Mouse (Mus musculus) neural tube, embryonic 11.5 days (tissue): ENCODE data around the gene Ryr1. TPM values are rescaled to one million over a fixed set of nuclear protein-coding genes. Genes with fewer than 3 reads are reported as not detected.
A peak's percentile ranks its signal among the peaks of the same experiment; 100 is the strongest.

Experiments
- ATAC-seq: fragments of 200-750 bp; cut with Nextera tagmentation; 2 replicates; pipeline ENCODE4 v1.8.0; 2017; ENCODE audit warnings: moderate number of reproducible peaks, mild to moderate bottlenecking, moderate TSS enrichment, moderate library complexity; ENCODE audit not compliant: insufficient read depth, low FRiP score, low TSS enrichment
- DNase-seq: peaks from one replicate; pipeline ENCODE4 v3.0.0-alpha.2; 2015; ENCODE audit warnings: low spot score
- H3K27ac ChIP-seq: fragments of 300-500 bp; sonication (generic); 2 replicates; pipeline ENCODE4 v1.5.1; 2014; ENCODE audit warnings: low read depth, mild to moderate bottlenecking, low read length
- H3K27me3 ChIP-seq: fragments of 300-500 bp; sonication (generic); 2 replicates; pipeline ENCODE4 v1.6.1; 2014; ENCODE audit warnings: mild to moderate bottlenecking, low read length, mixed read lengths; ENCODE audit not compliant: control insufficient read depth, insufficient read depth
- H3K36me3 ChIP-seq: fragments of 300-500 bp; sonication (generic); 2 replicates; pipeline ENCODE4 v1.6.1; 2014; ENCODE audit warnings: mild to moderate bottlenecking, low read length, moderate library complexity, mixed read lengths; ENCODE audit not compliant: control insufficient read depth, insufficient read depth
- H3K4me1 ChIP-seq: fragments of 300-500 bp; sonication (generic); 2 replicates; pipeline ENCODE4 v1.6.1; 2014; ENCODE audit warnings: low read length, mixed read lengths; ENCODE audit not compliant: control insufficient read depth, insufficient read depth
- H3K4me2 ChIP-seq: fragments of 300-500 bp; sonication (generic); 2 replicates; pipeline ENCODE4 v1.6.1; 2014; ENCODE audit warnings: low read depth, mild to moderate bottlenecking, moderate library complexity
- H3K4me3 ChIP-seq: fragments of 300-500 bp; sonication (generic); 2 replicates; pipeline ENCODE4 v1.5.1; 2014; ENCODE audit warnings: low read depth, low read length
- H3K9ac ChIP-seq: fragments of 300-500 bp; sonication (generic); 2 replicates; pipeline ENCODE4 v1.6.1; 2014; ENCODE audit warnings: mild to moderate bottlenecking, low read length
- H3K9me3 ChIP-seq: fragments of 300-500 bp; sonication (generic); 2 replicates; pipeline ENCODE4 v1.6.1; 2016; ENCODE audit warnings: low read length; ENCODE audit not compliant: control insufficient read depth
- whole genome bisulfite sequencing: fragments of 180-500 bp; shearing (Covaris S2); extraction: QIAGEN DNeasy Blood & Tissue Kit; methylation state at CpG from one replicate; pipeline ENCODE4 v1.1.7; 2014; 5-methylcytosine and 5-hydroxymethylcytosine counted together
- polyA plus RNA-seq: library from polyadenylated mRNA; unstranded; fragments of >200 nt; fragmentation: Nextera tagmentation; extraction: Ambion mirVana; gene quantifications from 2 replicates; pipeline ENCODE4 v1.2.1, GENCODE M21; 2014

The Ryr1 gene
- polyA plus RNA-seq, 1 experiment from 2014 or later, result 2.0 TPM

DNA sequence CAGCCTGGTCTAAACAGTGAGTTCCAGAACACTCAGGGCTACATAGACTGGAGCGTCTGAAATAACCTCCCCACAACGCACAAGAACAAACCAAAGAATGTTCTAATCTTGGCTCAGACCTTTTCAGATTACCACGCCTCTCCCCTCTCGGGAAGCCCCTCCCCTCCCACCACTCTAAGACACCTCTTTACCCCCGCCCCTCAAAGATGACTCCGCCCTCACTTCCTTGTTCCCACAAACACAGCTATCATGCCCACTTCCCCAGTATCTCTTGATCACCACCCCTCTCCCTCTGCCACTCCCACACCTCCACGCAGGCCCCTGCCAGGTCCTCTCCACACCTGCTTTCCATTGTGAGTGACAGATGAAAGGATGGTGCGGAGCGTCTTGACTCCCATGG is 116.3 kb downstream of the Ryr1 start:
- Histone ChIP-seq H3K36me3 (no peaks in the 10 kb centered on the region), H3K27me3 (no peaks in the 10 kb centered on the region), H3K4me2 (no peak overlapping the region), H3K9ac (no peak overlapping the region), H3K27ac (no peak overlapping the region), H3K4me3 (no peak overlapping the region), H3K9me3 (no peaks in the 10 kb centered on the region), H3K4me1 (no peaks in the 10 kb centered on the region)
- WGBS, result 85% methylated on average over 9 of the region's 9 CpGs
- DNase-seq (no peak), ATAC-seq (no peak)

DNA sequence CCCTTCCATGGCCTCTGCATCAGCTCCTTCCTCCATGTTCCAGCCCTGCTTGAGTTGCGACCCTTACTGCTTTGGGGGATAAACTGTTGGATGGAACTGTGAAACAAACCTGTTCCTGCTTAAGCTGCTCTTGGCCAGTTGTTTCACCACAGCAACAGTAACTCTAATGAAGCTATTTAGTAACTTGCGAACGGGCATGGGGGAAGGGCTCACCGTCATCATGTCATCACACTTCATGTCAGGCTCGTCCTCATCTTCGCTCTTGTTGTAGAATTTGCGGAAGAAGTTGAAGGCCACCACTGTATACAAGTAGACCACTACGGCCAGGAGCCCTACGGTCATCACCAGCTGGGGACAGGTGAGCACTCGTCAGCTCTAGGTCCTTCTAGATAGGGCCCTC is 116.8 kb downstream of the Ryr1 start:
- Histone ChIP-seq H3K9me3 (no peaks in the 10 kb centered on the region), H3K4me3 (no peak overlapping the region), H3K36me3 (no peaks in the 10 kb centered on the region), H3K9ac (no peak overlapping the region), H3K27me3 (no peaks in the 10 kb centered on the region), H3K4me2 (no peak overlapping the region), H3K27ac (no peak overlapping the region), H3K4me1 (no peaks in the 10 kb centered on the region)
- ATAC-seq, result no peak
- DNase-seq, result no peak
- 91% methylated on average over 10 of the region's 10 CpGs for WGBS

DNA sequence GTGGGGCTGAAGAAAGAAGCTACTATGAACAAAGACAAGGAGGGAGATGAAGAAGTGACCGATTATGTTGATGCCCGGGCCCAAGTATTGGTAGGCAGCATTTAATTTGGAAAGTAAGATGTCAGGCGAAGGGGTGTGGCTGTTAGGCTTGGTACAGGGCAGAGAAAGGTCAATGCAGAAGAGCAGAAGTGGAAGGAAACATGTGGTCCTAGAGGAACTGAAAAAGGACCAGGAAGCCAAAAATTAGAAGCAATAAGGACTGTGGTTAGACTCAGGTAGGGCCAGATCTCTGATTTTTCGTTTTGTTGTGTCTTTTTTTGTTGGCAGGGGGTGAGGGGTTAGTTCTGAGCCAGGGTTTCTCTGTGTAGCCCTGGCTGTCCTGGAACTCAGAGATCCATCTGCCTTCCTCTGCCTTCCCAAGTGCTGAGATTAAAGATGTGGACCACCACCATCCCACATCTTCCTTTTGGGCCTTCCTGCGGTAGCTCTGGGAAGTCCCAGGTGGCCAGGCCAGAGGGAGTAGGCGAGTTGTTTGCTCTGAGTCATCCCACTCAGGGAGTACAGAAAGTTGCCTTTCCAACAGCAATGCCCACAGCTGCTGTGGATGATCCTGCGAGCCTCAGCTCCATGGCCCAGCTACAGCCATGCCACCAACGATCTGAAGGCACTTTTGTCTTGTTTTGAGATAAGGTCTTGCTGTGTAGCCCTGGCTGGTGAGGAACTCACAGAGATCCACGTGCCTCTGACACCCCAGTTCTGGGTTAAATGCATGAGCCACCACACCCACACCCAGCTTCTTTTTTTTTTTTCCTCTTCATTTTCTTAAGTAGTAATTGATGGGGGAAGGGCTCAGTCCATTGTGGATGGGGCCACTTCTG is 117.5 kb downstream of the Ryr1 start:
- Histone ChIP-seq H3K9ac (no peak overlapping the region), H3K4me3 (no peak overlapping the region), H3K27ac (no peak overlapping the region), H3K4me2 (no peak overlapping the region), H3K9me3 (no peaks in the 10 kb centered on the region), H3K4me1 (no peaks in the 10 kb centered on the region), H3K36me3 (no peaks in the 10 kb centered on the region), H3K27me3 (no peaks in the 10 kb centered on the region)
- DNase-seq, result no peak
- WGBS, result 82% methylated on average over 9 of the region's 9 CpGs
- ATAC-seq, result no peak

DNA sequence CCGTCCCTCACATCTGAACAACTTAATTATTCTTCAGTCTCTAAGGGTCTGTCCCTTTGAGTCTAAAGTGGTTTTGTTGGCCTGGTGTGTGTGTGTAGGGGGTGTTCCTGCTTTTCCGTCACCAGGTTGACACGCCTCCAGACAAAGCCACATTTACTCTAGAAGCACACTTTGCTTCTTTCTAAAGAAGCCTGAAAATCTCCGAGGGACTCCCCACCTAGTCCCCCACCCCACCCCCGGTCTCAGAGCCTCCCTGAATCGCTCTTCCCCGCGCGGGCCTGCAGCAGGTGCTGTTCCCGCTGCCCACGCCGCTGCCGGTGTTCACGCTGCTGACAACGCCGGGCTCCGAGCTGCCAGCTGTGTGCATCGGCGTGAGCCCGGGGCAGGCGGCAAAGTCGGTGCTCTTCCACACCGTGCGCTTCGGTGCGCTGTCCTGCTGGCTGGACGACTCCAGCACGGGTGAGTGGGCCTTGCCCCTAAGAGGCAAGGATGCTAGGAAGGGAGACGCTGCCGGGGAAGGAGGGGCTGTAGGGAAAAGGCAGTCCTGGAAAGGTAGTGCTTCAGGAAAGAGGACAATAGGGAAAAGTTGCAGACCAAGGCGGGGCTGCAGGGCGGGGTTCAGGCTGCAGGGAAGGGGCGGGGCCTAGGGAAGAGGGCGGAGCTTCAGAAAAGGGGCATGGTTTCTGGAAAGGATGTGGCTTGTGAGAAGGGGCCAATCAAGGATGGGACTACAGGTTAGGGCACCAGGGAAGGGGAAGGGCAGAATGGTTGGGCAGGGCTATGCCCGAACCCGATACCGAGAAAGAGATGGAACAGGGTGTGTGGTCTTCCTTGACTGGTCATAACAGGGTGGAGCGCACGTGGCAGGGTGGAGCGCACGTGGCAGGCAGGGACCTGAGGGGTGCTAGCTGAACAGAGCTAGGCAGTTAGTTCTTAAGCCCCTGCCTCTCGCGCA is 124.1 kb downstream of the Ryr1 start:
- peak; percentile 75 for ATAC-seq
- no peaks in the 10 kb centered on the region for H3K36me3 ChIP-seq
- peak overlapping the region; percentile 82 for H3K9ac ChIP-seq
- WGBS, result 5% methylated on average over 43 of the region's 43 CpGs
- no peaks in the 10 kb centered on the region for H3K4me1 ChIP-seq
- H3K9me3 ChIP-seq, result no peaks in the 10 kb centered on the region
- peak overlapping the region; percentile 84 for H3K4me2 ChIP-seq
- H3K27me3 ChIP-seq, result no peaks in the 10 kb centered on the region
- DNase-seq, result peak; percentile 84
- 0 out of 2 replicates have a peak overlapping the region, but pooled peaks have one; percentile 31 for H3K27ac ChIP-seq
- H3K4me3 ChIP-seq, result peak overlapping the region; percentile 47

DNA sequence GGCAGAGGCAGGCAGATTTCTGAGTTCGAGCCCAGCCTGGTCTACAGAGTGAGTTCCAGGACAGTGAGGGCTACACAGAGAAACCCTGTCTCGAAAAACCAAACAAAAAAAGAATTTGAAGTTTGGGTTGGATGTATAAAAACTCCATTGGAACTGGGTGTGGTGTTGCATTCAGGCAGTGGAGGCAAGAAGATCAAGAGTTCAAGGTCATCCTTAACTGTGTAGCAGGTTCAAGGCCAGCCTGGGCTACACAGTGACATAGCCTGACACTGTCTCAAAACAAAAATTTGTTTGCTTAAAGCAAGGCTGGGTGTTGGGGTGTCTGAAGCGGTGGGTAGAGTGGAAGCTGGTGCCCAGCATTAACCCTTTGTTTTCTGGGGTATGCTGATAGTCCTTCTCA is 131.6 kb downstream of the Ryr1 start:
- H3K27me3 ChIP-seq, result no peaks in the 10 kb centered on the region
- H3K36me3 ChIP-seq, result no peaks in the 10 kb centered on the region
- no peak for DNase-seq
- ATAC-seq, result no peak
- no peaks in the 10 kb centered on the region for H3K9me3 ChIP-seq
- no peak overlapping the region for H3K27ac ChIP-seq
- H3K4me2 ChIP-seq, result no peak overlapping the region
- H3K9ac ChIP-seq, result no peak overlapping the region
- no peaks in the 10 kb centered on the region for H3K4me1 ChIP-seq
- WGBS, result 83% methylated on average over 3 of the region's 3 CpGs
- no peak overlapping the region for H3K4me3 ChIP-seq

DNA sequence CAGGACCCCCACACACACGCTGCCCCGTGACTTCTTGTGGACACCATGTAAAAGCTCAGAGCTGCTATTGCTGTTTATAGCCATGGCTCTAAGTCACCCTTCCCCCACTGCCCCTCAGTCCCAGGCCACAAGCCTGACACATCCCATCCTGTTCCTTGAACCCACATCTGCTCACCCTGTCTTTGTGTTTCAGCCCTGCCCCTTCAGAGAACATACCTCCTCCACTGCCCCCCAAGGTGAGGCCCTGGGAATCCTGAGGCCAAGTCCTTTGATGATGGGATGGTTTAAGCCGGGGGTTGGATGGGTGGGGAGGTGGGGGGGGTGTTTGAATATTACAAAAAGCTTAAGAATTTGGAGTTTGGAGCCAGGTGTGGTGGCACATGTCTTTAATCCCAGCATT is 132.0 kb downstream of the Ryr1 start:
- H3K27ac ChIP-seq, result no peak overlapping the region
- H3K4me1 ChIP-seq, result no peaks in the 10 kb centered on the region
- DNase-seq (no peak), ATAC-seq (no peak)
- 85% methylated on average over 3 of the region's 3 CpGs for WGBS
- no peak overlapping the region for H3K4me2 ChIP-seq
- no peaks in the 10 kb centered on the region for H3K36me3 ChIP-seq
- no peak overlapping the region for H3K4me3 ChIP-seq
- H3K9ac ChIP-seq, result no peak overlapping the region
- no peaks in the 10 kb centered on the region for H3K27me3 ChIP-seq
- no peaks in the 10 kb centered on the region for H3K9me3 ChIP-seq

DNA sequence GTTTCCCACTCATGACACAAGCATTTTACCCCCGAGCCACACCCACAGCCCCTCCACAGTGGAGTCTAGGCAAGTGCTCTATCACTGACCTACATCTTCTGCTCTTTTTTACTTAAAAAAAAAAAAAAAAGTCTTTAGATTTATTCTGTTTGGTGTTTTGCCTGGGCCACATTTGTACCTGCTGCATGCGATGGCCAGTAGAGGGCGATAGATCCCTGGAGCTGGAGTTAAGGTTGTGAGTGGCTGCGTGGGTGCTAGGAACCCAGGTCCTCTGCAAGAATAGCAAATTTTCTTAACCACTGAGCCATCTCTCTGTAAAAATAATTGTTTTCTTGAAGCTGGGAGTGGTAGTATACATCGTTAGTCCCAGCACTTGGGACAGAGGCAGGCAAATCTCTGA is 133.4 kb downstream of the Ryr1 start:
- no peak overlapping the region for H3K4me3 ChIP-seq
- no peak overlapping the region for H3K27ac ChIP-seq
- DNase-seq, result no peak
- WGBS, result 71% methylated on average over 5 of the region's 5 CpGs
- no peak overlapping the region for H3K4me2 ChIP-seq
- no peaks in the 10 kb centered on the region for H3K4me1 ChIP-seq
- ATAC-seq, result no peak
- H3K9ac ChIP-seq, result no peak overlapping the region
- no peaks in the 10 kb centered on the region for H3K27me3 ChIP-seq
- no peaks in the 10 kb centered on the region for H3K9me3 ChIP-seq
- H3K36me3 ChIP-seq, result no peaks in the 10 kb centered on the region

DNA sequence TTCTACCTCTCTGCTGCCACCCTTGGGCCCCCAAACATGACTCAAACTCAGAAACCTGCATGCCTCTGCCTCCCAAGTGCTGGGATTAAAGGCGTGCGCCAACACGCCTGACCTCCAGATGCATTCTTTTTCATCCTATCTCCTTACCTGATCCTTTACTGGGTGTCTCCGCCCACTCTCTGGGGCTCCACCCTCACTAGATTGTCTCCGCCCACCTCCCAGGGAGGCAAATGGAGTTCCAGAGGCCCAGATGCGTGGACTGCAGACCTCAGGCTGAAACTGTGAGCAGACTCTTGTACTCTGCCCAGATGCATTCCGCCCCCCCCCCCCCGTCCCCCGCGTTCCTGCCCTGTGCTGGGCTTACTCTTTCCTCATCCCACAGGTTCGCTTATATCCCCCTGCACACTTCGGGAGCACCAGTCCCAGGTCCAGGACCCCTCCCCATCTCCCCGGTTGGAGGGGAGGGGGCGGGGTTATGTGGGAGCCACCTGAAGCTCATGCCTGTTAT is 134.2 kb downstream of the Ryr1 start:
- Histone ChIP-seq H3K4me1 (no peaks in the 10 kb centered on the region), H3K4me3 (no peak overlapping the region), H3K27ac (no peak overlapping the region), H3K36me3 (no peaks in the 10 kb centered on the region), H3K27me3 (no peaks in the 10 kb centered on the region), H3K9ac (no peak overlapping the region), H3K4me2 (no peak overlapping the region), H3K9me3 (no peaks in the 10 kb centered on the region)
- DNase-seq (no peak), ATAC-seq (no peak)
- WGBS, result 52% methylated on average over 14 of the region's 14 CpGs
